Mouse (Mus musculus) cerebral cortex, adult 2 months (tissue): ENCODE results near the gene Zfp319.

Experiments used
- WGBS: fragments of 180-500 bp; shearing (Covaris S2); methylation state at CpG from one replicate; pipeline ENCODE4 v1.1.7; 2018; 5-methylcytosine and 5-hydroxymethylcytosine counted together

Zfp319 gene

GRCm38 (mm10) chr8:95348811-95349630 lies 17.3 kb upstream of the Zfp319 start:
- 12% methylated on average over 19 of the region's 19 CpGs for WGBS

GRCm38 (mm10) chr8:95348356-95348755 lies 16.6 kb upstream of the Zfp319 start:
- 82% methylated on average over 2 of the region's 2 CpGs for WGBS

- WGBS = 36% methylated on average over 8 of the region's 8 CpGs
Observed at GRCm38 (mm10) chr8:95346643-95347545, 15.1 kb upstream of the Zfp319 start.

GRCm38 (mm10) chr8:95344668-95345067 lies 12.9 kb upstream of the Zfp319 start:
- WGBS = 86% methylated on average over 6 of the region's 6 CpGs

- 74% methylated on average over 5 of the region's 5 CpGs for WGBS
Observed at GRCm38 (mm10) chr8:95341721-95342120, 10.0 kb upstream of the Zfp319 start.

- WGBS = 83% methylated on average over 1 of the region's 1 CpGs
Observed at GRCm38 (mm10) chr8:95335706-95336105, 4.0 kb upstream of the Zfp319 start.

GRCm38 (mm10) chr8:95332437-95333199 lies 868 bp upstream of the Zfp319 start:
- 16% methylated on average over 21 of the region's 21 CpGs for WGBS

- WGBS = under 1% methylated on average over 38 of the region's 38 CpGs
Observed at GRCm38 (mm10) chr8:95331156-95331719, 512 bp downstream of the Zfp319 start.

- 59% methylated on average over 1 of the region's 1 CpGs for WGBS
Observed at GRCm38 (mm10) chr8:95330367-95330766, 1.4 kb downstream of the Zfp319 start.

- 88% methylated on average over 46 of the region's 46 CpGs for WGBS
Observed at GRCm38 (mm10) chr8:95327866-95328465, 3.8 kb downstream of the Zfp319 start.

GRCm38 (mm10) chr8:95326822-95327221 lies 4.9 kb downstream of the Zfp319 start:
- 80% methylated on average over 5 of the region's 5 CpGs for WGBS

GRCm38 (mm10) chr8:95324646-95325045 lies 7.1 kb downstream of the Zfp319 start:
- 42% methylated on average over 5 of the region's 5 CpGs for WGBS

- WGBS = 70% methylated on average over 3 of the region's 3 CpGs
Observed at GRCm38 (mm10) chr8:95323201-95323600, 8.5 kb downstream of the Zfp319 start.

- WGBS = 8% methylated on average over 41 of the region's 41 CpGs
Observed at GRCm38 (mm10) chr8:95320224-95321139, 11.3 kb downstream of the Zfp319 start.

- WGBS = 100% methylated on average over 1 of the region's 1 CpGs
Observed at GRCm38 (mm10) chr8:95315350-95315749, 16.4 kb downstream of the Zfp319 start.

- WGBS = 67% methylated on average over 2 of the region's 2 CpGs
Observed at GRCm38 (mm10) chr8:95314707-95315106, 17.0 kb downstream of the Zfp319 start.

GRCm38 (mm10) chr8:95313857-95314256 lies 17.9 kb downstream of the Zfp319 start:
- 61% methylated on average over 6 of the region's 6 CpGs for WGBS

- 68% methylated on average over 18 of the region's 18 CpGs for WGBS
Observed at GRCm38 (mm10) chr8:95312836-95313235, 18.9 kb downstream of the Zfp319 start.

GRCm38 (mm10) chr8:95310342-95310970 lies 21.3 kb downstream of the Zfp319 start, which contains the start of gene Tepp:
Tepp (plus strand) TSS chr8:95310566.
- WGBS = 56% methylated on average over 6 of the region's 6 CpGs
